Mouse (Mus musculus) embryonic fibroblast, embryonic 13.5 days (primary cell): ENCODE results near the gene Cdk9. TPM values are rescaled to one million over a fixed set of nuclear protein-coding genes. Genes with fewer than 3 reads are reported as not detected.

ENCODE experiments used
- H3K27ac ChIP-seq: 2 replicates; pipeline ENCODE4 v1.5.1; 2012; ENCODE audit warnings: low read length, control low read depth, inconsistent platforms; ENCODE audit not compliant: insufficient read depth
- H3K4me1 ChIP-seq: 2 replicates; pipeline ENCODE4 v1.6.1; 2011; ENCODE audit warnings: low read length; ENCODE audit not compliant: control insufficient read depth, insufficient read depth
- H3K4me3 ChIP-seq: 2 replicates; pipeline ENCODE4 v1.5.1; 2011; ENCODE audit warnings: mild to moderate bottlenecking, control low read depth, low read length; ENCODE audit not compliant: insufficient read depth
- CTCF ChIP-seq: IDR thresholded peaks from 2 replicates; pipeline ENCODE4 v1.5.1; 2011; ENCODE audit warnings: mild to moderate bottlenecking, control low read depth, low read length, moderate library complexity, borderline replicate concordance; ENCODE audit not compliant: insufficient read depth
- POLR2A ChIP-seq: IDR thresholded peaks from 2 replicates; pipeline ENCODE4 v1.6.1; 2011; ENCODE audit warnings: low read depth, mild to moderate bottlenecking, control low read depth, low read length, moderate library complexity
- polyA plus RNA-seq: library from polyadenylated mRNA; stranded (reverse); fragments of >200 nt; gene quantifications from 2 replicates; pipeline ENCODE4 v1.2.4, GENCODE M21; 2011; ENCODE audit warnings: low read depth; ENCODE audit not compliant: missing spikeins, insufficient read length

Cdk9 gene
- polyA plus RNA-seq, 1 experiment = 77.9 TPM

DNA sequence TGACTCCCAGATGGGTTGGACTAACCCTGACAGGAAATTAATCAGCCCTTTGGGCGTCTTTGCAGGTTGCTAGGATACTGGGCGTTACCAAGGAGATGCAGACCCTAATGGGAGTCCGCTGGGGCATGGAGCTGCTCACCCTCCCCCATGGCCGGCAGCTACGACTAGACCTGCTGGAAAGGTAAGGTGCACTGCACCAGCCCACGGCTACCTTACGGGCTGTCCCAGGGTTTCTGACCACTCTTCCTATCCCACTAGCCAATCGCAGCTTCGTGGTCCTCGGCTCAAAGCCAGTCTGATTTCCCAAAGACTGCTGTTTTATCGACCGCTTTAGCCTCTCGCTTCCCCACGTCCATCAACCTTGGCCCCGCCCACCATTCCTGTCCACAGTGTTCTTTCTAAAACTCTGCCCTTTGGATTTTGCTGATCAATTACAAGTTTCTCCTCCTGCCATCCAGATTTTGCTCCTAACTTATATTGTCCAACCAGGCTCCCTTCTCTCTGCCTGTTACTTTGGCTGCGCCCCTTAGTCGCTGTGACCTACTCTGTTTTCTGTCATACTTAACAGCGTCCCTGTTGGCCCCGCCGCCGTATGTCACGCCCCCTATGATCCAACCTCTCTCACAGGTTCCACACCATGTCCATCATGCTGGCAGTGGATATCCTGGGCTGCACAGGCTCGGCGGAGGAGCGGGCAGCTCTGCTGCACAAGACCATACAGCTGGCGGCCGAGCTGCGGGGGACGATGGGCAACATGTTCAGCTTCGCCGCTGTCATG lies 38.2 kb upstream of the Cdk9 start:
- H3K27ac ChIP-seq = no peak overlapping the region
- H3K4me1 ChIP-seq = no peaks in the 10 kb centered on the region
- TF ChIP-seq CTCF (no peak), POLR2A (peak; percentile 61)
- H3K4me3 ChIP-seq = peak overlapping the region; percentile 10

DNA sequence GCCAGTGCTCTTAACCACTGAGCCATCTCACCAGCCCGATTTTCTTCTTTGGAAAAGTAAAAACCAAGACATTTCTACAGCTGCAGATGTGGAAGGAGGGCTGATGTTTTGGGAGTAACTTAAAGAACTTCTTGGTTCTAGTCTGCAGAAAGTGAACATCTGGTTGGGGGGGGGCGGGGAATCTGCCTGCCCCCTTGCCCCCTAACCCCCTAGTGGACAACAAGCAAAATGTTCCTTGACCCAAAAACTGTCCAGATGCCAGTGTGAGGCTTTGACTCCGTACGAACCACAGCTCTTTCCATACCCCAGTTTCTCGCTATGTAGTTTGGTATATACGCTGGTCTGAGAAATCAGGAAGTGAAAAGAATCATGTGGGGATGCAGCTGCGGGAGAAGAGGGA lies 37.3 kb upstream of the Cdk9 start:
- TF ChIP-seq CTCF = no peak
- TF ChIP-seq POLR2A = no peak
- no peak overlapping the region for H3K27ac ChIP-seq
- H3K4me3 ChIP-seq = no peak overlapping the region
- no peaks in the 10 kb centered on the region for H3K4me1 ChIP-seq

DNA sequence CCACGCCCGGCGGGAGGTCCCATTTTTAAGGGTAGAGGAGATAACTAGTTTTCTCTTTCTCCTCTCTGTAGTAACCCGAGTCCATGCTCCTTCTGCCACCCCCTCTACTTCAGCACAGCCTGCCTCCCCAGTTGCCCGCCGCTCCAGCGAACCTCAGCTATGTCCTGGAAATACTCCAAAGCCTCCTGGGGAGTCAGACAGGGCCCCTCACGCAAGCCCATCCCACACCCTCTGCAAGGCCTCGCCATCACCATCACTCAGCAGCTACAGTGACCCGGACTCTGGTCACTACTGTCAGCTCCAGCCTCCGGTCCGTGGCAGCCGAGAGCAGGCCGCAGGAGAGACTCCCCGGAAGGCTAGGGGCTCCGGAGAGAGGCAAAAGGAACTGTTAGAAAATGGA lies 36.2 kb upstream of the Cdk9 start:
- H3K27ac ChIP-seq = no peak overlapping the region
- no peaks in the 10 kb centered on the region for H3K4me1 ChIP-seq
- no peak for TF ChIP-seq POLR2A
- no peak for TF ChIP-seq CTCF
- no peak overlapping the region for H3K4me3 ChIP-seq

DNA sequence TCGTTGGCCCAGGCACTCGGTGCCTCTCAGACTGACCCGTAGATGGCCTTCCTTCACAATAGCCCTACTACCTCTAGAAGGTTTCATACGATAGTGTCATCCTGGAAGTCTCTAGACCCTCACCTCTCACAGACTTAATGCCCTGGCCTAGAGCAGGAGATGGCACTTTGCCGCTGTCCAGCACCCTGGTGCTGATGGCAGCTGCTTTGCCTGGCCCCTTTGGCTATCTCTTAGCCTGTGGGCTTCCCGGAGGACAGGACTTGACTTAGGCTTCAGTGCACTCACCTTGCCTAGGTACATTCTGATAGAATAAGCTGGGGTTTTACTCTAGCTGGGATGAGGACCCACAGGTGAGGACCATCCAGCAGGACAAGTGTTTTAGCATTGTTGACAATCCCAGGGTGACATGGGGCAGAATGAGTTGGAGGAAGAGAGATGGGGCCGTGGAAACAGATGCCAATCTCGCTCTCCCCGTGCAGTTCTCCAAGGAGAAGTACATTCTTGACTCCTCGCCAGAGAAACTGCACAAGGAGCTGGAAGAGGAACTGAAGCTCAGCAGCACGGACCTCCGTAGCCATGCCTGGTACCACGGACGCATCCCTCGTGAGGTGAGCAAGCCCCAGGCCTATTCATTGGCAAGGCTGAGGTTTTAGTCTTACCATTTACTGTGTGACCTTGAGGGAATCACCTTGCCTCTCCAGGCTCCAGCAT lies 31.6 kb upstream of the Cdk9 start:
- Histone ChIP-seq H3K4me1 (no peaks in the 10 kb centered on the region), H3K27ac (no peak overlapping the region), H3K4me3 (no peak overlapping the region)
- TF ChIP-seq CTCF (no peak), POLR2A (no peak)

DNA sequence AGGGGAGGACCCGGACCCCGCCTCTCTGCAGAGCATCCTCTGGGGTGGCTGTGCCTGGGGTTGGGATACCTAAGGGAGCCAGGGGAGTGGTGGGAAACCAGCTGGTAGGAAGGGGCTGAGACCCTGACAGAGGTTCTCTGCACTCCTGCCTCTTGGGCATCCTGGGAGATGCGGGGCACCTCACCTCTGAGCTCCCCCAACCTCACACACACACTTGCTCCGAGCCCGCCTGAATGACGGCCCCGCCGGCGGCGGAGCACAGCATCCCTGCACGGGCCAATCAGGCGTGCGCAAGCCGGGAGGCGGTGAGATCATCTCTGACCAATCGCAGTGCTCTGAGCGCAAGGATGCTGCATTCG lies 29.3 kb upstream of the Cdk9 start:
- no peak for TF ChIP-seq POLR2A
- H3K4me3 ChIP-seq = no peak overlapping the region
- no peaks in the 10 kb centered on the region for H3K4me1 ChIP-seq
- H3K27ac ChIP-seq = no peak overlapping the region

DNA sequence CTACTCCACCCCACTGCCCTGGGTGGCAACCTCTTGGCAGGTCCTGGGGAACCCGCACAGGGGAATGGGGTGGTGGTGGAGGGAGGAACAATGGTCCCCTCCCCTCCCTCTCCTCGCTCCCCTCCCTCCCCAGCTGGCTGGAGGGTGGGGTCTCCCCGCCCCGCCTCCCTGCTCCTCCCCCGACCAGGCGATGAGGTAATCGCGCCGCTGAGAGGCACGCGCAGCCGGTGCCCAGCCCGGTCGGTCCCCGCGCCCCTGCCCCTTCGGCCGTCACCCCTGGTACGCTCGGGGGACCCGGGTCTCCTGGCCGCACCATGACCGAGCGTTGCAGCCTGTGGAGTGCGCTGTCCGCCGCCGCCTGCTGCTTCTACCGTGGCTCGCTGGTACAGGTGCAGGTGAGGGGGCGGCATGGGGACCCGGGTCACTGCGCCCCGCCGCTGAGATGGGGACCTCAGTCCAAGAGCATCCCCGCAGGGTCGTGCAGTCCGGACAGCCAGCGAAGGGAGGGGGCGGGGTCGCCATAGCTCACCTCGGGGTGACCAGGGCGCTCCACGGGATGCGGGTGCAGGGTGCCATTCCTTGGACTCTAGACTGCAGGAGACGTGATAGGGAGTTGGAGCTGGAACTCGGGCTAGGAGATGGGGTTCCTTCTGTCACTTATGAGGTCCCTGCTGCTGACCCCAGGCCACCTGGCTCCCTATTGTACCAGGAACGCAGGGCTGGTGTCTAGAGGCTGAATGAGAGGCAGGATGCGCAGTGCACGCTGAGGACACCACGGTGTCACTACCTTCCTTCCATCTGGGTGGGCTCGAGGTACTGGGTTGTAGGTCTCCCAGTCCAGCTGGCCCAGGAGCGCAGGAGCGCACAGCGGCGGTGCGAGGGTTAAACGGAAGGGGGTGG lies 28.6 kb upstream of the Cdk9 start:
- TF ChIP-seq POLR2A (no peak), CTCF (no peak)
- Histone ChIP-seq H3K4me1 (no peaks in the 10 kb centered on the region), H3K27ac (no peak overlapping the region), H3K4me3 (peak overlapping the region; percentile 7)

DNA sequence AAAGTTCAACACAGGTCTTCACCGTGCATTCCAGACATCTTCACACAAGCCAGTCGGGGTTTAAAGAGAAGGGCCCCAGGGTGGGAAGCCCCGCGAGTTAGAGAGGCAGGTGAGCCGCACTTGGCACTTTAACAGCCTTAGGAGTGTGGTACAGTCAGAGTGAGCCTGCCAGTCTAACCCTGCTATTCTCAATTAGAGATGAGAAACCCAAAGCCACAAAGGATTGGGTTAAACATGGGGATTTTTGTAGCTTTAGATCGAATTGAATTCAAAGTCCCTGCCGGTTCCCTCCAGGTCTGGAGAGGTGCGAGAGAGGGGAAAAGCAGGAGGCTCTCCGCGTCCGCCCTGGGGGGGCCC lies 28.0 kb upstream of the Cdk9 start, which contains the start of gene 6330409D20Rik:
TSS of gene 6330409D20Rik (minus strand) at position 101 of the 357 bp plus-strand sequence.
- TF ChIP-seq CTCF = no peak
- no peak for TF ChIP-seq POLR2A
- H3K27ac ChIP-seq = no peak within 1 kb of the TSS
- peak within 1 kb of the TSS; percentile 7 for H3K4me3 ChIP-seq
- no peaks in the 10 kb centered on the region for H3K4me1 ChIP-seq

DNA sequence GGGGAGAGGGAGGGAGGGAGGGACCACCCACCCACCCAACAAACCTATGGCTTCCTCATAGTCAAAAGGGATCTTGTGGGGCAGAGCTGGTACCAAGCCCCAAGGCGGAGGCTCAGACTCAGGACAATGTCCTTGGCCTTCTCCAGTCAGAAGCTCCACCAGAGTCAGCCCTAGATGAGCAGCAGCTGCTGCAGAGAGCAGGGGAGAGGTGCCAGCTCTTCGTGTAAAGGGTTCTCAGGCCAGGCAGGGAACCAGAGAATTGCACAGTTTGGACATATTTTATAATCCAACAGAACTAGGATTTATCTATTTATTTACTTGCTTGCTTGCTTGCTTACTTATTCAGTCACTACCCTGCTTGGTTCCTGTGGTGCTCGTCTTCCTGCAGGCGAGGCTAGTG lies 26.4 kb upstream of the Cdk9 start:
- TF ChIP-seq CTCF (no peak), POLR2A (no peak)
- Histone ChIP-seq H3K4me1 (no peaks in the 10 kb centered on the region), H3K4me3 (no peak overlapping the region), H3K27ac (no peak overlapping the region)

DNA sequence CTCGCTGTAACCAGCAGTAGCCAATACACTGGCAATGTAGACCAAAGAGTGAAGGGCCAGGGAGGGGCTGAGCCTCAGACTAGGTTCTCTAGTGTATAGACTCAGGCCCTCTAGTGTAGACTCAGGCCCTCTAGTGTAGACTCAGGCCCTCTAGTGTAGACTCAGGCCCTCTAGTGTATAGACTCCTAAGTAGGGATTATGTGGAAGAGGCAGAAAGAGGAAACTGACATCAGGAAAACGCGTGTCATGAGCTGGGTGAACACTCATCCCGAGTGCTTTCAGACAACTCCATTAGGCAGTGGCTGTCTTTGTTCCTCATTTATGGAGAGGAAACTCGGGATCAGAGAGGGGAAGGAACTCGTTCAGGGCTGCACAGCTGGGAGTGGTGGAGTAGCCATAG lies 24.1 kb upstream of the Cdk9 start:
- Histone ChIP-seq H3K4me3 (no peak overlapping the region), H3K4me1 (no peaks in the 10 kb centered on the region), H3K27ac (no peak overlapping the region)
- TF ChIP-seq POLR2A (no peak), CTCF (no peak)

DNA sequence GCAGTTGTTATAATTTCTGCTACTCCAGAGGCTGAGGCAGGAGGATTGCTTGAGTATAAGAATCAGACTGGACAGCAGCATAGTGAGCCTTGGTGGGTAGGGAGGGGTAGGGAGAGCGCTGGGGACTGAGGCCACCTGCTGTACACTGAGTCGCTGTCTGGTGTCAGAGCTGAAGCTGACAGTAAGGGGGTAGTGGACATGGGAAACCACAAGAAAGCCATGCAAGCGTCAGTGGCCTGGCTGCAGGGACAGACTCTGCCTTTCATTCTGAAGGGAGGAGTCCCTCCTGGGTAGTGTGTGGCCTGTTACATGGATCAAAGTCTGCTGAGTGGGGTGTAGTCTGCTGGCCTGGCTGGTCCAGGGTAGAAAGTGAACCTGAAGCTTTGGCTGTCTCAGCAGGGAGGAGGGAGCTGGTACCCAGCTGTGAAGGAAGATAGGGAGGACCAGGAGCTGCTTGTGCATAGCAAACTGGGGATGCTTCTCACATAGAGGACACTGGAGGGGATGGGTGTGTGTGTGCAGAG lies 23.5 kb upstream of the Cdk9 start:
- Histone ChIP-seq H3K4me3 (no peak overlapping the region), H3K27ac (no peak overlapping the region), H3K4me1 (no peaks in the 10 kb centered on the region)
- TF ChIP-seq POLR2A (no peak), CTCF (no peak)
